Mouse (Mus musculus) kidney, postnatal 25 days (tissue): ENCODE data around the gene Ndufb7.
A peak's percentile ranks its signal among the peaks of the same experiment; 100 is the strongest.

Experiments
- DNase-seq, 2 experiments: peaks; one replicate each; pipeline ENCODE4 v3.0.0; 2021; ENCODE audit warnings: mixed read lengths in 2 of 2

Gene Ndufb7

GRCm38 (mm10) chr8:83607661-83608397 is 41.4 kb downstream of the Ndufb7 start, which contains the start of the genes Tecr and Dnajb1:
Gene Tecr, minus strand, starts transcription at chr8:83607971.
Gene Dnajb1, plus strand, starts transcription at chr8:83608193.
- DNase-seq, result peak; percentile 100

DNA sequence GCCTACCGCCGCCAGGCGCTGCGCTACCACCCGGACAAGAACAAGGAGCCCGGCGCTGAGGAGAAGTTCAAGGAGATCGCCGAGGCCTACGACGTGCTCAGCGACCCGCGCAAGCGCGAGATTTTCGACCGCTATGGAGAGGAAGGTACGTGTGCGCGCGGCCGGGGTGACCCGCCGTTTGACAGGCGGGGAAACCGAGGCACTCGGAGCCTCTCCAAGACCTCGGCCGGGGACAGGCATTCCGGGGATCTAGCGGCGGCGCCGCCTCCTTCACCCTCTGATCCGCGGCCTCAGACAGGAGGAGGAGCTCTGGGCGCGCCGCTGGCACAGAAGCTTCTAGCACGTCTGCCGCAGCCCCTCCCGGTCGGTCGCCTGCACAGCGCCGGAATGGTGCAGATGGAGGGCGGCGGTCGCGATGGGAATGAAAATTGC is 41.9 kb downstream of the Ndufb7 start:
- peak; percentile 88 to 93 for DNase-seq

DNA sequence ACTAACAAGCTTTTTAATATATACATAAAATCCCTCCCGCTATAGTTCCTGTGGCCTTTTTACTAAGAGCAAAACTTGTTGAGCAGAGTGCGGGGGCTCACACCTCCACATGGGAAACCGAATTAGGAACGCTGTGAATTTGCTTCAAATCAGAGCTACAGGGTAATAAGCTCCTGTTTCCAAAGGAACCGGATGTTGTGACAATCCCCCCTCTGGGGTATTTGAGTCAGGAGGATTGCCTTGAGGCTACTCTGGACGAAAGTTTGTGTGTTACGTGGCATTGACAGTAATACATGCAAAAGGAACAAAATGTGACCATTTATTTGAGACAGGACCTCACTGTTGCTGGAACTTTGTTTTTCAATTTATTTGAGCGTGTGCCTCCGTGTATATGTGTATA is 42.6 kb downstream of the Ndufb7 start:
- no peak for DNase-seq

DNA sequence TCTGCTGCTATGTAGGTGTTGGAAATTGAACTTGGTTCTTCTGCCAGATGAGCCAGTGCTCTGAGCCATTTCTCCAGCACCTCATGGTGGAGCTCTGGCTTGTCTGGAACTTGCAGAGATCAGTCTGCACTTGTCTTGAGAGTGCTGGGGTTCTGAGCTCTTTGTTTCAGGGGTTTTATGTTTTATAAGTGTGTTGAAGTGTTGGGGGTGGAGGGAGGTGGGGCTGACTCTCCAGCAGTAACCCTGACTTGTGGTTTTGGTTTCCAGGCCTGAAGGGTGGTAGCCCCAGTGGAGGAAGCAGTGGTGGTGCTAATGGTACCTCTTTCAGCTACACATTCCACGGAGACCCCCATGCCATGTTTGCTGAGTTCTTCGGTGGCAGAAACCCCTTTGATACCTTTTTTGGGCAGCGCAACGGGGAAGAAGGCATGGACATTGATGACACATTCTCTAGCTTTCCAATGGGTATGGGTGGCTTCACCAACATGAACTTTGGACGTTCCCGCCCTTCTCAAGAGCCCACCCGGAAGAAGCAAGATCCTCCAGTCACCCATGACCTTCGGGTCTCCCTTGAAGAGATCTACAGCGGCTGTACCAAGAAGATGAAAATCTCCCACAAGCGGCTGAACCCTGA is 43.2 kb downstream of the Ndufb7 start:
- no peak for DNase-seq

GRCm38 (mm10) chr8:83611921-83612320 is 45.5 kb downstream of the Ndufb7 start:
- no peak for DNase-seq

DNA sequence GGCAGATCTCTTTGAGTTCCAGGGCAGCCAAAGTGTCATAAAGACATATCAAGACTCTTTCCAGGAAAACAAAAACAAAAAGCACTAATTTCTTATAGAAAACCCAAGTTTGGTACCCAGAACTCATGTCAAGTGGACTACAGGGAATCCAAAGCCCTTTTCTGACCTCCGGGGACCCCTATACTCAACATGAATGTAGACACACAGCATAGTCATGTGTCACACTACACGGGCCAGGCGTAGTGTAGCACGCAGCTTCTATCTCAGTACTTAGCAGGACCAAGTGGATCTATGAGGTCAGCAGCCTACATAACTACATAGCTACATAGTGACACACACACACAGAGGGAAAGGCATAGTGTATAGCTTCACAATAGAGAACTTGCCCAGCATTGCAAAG is 47.2 kb downstream of the Ndufb7 start:
- DNase-seq, result no peak

DNA sequence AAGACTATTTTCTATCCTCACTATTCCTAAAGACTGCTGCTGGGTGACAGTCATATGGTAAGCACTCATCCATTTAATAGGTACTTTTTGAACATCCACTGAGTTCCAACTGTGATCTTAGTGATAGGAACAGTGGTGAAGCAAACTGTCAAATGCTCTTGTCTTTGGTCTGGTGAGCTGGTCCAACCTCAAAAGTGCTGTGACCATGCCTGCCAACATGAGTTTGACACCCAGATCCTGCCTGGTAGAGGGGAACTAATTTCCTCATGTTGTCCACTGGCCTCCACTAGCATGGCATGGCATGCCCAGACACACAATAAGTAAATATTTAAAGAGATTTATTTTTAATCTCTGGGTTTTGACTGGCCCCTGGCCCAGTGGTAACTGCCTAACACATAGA is 50.2 kb downstream of the Ndufb7 start:
- no peak for DNase-seq

DNA sequence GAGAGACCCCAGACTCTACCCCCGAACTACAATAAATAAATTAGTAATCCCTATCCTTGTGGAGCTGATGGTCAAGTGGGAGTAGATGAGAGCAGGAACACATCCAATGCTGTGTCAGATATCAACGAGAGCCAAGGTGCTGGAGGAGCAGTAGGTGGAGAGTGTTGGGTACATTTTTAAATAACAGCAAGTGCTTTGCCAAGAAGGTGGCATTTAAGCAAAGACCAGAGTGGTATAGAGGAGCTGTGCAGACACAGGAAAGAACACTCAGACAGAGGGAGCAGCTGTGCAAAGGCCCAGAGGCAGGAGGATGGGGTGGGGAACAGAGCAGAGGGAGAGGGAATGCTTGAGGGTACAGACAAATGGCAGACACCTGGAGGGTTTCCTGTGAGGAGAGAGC is 50.6 kb downstream of the Ndufb7 start:
- DNase-seq, result no peak

GRCm38 (mm10) chr8:83618566-83618965 is 52.1 kb downstream of the Ndufb7 start:
- DNase-seq, result no peak

DNA sequence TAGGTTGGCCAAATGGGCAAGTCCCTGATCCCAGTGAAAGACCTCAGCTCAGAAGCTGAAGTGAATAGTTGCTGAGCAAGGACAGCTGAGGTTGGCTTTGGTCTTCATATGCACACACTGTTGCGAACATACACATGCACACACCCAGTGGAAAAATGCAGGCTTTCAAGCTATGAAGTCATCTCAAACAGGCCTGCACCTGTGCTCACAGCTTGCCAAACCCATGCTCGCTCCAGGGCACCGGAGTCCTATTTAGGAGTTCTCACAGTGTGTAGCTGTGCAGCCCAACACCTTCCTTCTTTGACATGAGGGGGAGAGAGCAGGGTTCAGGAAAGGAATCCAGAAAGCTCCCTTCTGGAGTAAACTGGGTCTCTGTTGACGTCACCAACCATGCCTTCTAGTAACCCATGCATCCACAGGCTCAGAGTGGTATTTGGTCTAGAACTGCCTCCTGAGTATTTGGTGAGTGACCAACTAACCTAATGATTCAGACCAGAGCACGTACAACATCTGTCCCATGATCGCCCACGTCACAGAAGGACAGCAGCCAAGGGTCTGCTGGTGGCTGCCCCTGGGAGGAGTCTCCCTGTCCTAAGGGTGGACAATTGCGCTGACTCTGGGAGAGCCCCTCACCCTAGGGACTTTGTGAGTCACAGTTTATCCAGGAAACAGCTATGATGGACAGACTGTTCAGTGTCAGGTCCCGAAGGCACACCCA is 53.3 kb downstream of the Ndufb7 start:
- no peak for DNase-seq
